Comparison of ENCODE assay signal across 8 mouse cellular contexts in the genomic region with DNA sequence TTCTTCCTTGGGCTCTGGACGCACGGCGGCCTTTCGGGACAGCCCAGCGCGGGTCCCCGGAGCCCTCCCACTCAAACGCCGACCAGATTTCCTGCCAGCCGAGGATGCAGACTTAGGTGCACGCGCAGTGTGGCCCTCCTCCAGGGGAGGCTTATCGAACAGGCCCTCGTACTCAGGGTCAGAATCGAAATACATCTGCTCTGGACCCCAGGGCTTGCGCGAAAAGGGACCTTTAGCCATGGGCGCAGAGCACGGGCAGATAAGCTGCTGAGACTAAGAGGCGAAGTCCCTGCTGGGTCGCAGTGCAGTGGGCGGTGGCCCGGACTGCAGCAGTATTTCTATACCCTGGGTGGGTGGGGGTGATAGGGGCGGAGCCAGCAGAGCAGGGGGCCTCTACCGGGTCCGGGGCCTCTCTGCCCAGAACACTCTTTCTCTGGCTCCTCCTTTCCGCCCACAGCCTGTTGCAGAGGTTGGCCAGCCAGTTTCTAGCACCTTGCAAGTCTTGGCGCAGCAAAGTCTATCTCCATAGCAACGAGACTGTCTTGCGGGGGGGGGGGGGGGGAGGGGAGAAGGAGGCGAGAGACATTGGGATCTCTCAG. TPM values are rescaled to one million over a fixed set of nuclear protein-coding genes. Genes with fewer than 3 reads are reported as not detected.
DNase-seq lines count a peak whose midpoint lies in the region; ATAC-seq lines count a peak whose summit lies in the region.

6330403K07Rik (minus strand) TSS at position 351 of the 599 bp plus-strand sequence.

- peak; percentile 57 for DNase-seq in CD4-positive helper T cell, adult 2 months (ENCODE audit: low read depth, low spot score)
- DNase-seq in MN1 (ENCODE audit: low spot score): peak; percentile 41
- DNase-seq in embryo, embryonic 11 days: peak; percentile 91
- DNase-seq in layer of hippocampus, postnatal 25 days (ENCODE audit: extremely low spot score in 1 of 2, low spot score in 1 of 2): peak; percentile 30 to 58
- peak; percentile 80 for DNase-seq in lung, postnatal 10 days
- peak; percentile 71 for DNase-seq in right cerebral cortex, postnatal 25 days
- no peak for DNase-seq in spleen, adult 12 weeks (ENCODE audit: low spot score)

- peak within 1 kb of the TSS; percentile 53 for H3K9ac ChIP-seq in heart, embryonic 15.5 days

- H3K4me2 ChIP-seq in heart, embryonic 15.5 days: peak within 1 kb of the TSS; percentile 91

- no peaks in the 10 kb centered on the region for H3K36me3 ChIP-seq in heart, embryonic 15.5 days

- WGBS in heart, embryonic 15.5 days: under 1% methylated on average over 29 of the region's 31 CpGs

- H3K9me3 ChIP-seq in heart, embryonic 15.5 days (replicated peaks): no peaks in the 10 kb centered on the region

- ATAC-seq in heart, embryonic 15.5 days (replicated peaks; ENCODE audit: insufficient number of reproducible peaks, insufficient read depth, low FRiP score, low read depth): peak; percentile 93

- peak within 1 kb of the TSS; percentile 57 for H3K27ac ChIP-seq in heart, embryonic 15.5 days

- peaks cover 5% of the 10 kb centered on the region; the same call in 1 of the 2 replicates for H3K4me1 ChIP-seq in heart, embryonic 15.5 days (replicated peaks)

- H3K27me3 ChIP-seq in heart, embryonic 15.5 days: no peaks in the 10 kb centered on the region

- peak within 1 kb of the TSS; percentile 60 for H3K4me3 ChIP-seq in heart, embryonic 15.5 days

RNA-seq across cellular contexts. Expression of gene 6330403K07Rik, which starts in this region (rescaled TPM):
- polyA plus RNA-seq in heart, embryonic 15.5 days (2015; fragmentation: Nextera tagmentation; extraction: Ambion mirVana): 25.5 and 36.7 TPM in 2 replicates
- total RNA-seq in layer of hippocampus, postnatal 25 days (2021): 100 to 1,000 TPM; 172 to 217 TPM
